Mouse (Mus musculus) cerebellum, adult 9-10 months (tissue): ENCODE results near the gene Cldn12.

ENCODE experiments used
- DNase-seq: peaks from one replicate; pipeline ENCODE4 v3.0.0; 2022

Gene Cldn12

DNA sequence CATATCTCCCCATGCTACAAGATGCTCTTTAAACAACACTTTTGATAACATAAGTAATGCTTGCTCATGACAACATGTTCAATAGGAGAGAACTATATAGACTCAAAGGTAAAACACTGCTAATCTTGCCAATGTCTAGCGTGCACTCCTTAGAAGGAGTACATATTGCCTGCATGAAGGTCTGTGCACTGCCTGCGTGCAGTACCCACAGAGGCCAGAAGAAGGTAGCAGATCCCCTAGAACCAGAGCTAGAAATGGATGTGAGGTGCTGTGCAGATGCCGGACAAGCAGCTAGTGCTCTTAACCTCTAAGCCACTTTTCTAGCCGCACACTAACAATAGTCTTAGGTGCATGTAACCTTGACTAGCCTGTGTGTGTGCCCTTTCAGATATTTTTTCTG, 22.6 kb downstream of the Cldn12 start:
- no peak for DNase-seq

DNA sequence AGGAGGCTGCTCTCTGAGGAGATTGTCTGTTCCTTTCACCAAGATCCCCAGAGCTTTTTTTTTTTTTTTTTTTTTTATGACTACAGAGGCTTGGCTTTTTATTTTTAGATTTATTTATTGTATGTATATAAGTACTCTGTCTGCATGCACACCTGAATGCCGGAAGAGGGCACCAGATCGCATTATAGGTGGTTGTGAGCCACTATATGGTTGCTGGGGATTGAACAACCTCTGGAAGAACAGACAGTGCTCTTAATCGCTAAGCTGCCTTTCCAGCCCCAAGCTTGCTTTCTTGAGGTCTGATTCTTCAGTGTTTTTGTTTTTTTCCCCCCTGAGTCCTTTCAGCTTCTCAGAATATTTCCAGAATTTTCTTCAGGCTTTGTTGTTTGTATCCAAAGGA, 28.7 kb downstream of the Cldn12 start:
- DNase-seq: no peak

- DNase-seq: no peak
These were observed 31.4 kb downstream of the Cldn12 start for GRCm38 (mm10) chr5:5483254-5483858.

DNA sequence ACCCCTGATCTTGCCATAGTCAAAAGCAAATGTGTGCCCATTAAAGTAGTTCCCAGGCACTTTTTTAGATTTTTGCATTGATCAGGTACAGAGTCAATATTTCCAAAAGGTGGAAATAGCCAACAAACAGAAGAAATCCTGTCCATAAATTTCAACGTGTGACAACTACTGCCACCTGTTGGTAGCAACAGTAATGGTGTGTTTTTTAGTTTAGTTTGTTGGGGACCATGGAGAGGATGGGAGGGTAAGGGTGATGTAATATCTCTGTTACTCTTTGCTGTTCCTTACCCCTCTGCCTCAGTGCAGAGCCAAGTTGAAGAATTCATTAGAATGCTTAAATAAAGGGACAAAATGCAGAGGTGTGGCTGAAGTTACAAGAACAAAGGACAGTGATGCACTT, 33.1 kb downstream of the Cldn12 start:
- DNase-seq: no peak

DNA sequence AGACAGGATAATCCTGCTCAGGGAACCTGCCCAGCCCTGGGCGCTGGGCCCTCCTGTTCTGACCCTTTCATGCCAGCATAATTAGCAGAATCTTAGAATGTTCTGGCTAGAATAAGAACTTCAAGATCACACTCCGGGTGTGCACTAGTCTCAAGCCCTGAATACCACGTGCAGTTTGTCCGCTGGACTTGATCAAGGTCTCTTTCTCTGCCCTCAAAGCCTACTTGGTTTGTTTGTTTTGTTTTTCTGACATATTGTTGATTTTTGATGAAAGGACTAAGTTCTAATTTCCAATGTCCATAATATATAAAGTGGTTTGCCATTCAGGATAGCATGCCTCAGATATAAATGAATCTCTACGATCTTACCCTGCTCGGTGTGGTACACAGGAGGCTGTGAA, 35.7 kb downstream of the Cldn12 start, which contains the start of gene 1700015F17Rik:
Gene 1700015F17Rik, minus strand, starts transcription at position 101 of the 400 bp plus-strand sequence.
- no peak for DNase-seq

- no peak for DNase-seq
These were observed 38.6 kb downstream of the Cldn12 start for GRCm38 (mm10) chr5:5476133-5476532.

GRCm38 (mm10) chr5:5465256-5465655, 49.5 kb downstream of the Cldn12 start:
- DNase-seq: no peak
